In genomic region chr8:47674777-47675710, GRCm38 (mm10) we compare ENCODE assay signal across 8 mouse cellular contexts. TPM values are rescaled to one million over a fixed set of nuclear protein-coding genes. Genes with fewer than 3 reads are reported as not detected.
DNase-seq lines count a peak whose midpoint lies in the region; ATAC-seq and TF ChIP-seq lines count a peak whose summit lies in the region.

Gene Ing2 (minus strand): TSS chr8:47675556.

- TF ChIP-seq POLR2A in heart, adult 2 months (IDR thresholded peaks at IDR 0.05; ENCODE audit: insufficient read depth, low read depth, low read length), result peak; percentile 64

- peak within 1 kb of the TSS; percentile 87 for H3K9ac ChIP-seq in embryonic facial prominence, embryonic 14.5 days (ENCODE audit: low read depth, low read length)
- H3K9ac ChIP-seq in heart, adult 2 months (ENCODE audit: low read depth, low read length), result peak within 1 kb of the TSS; percentile 88
- peak within 1 kb of the TSS; percentile 90 for H3K9ac ChIP-seq in limb, embryonic 13.5 days
- peak within 1 kb of the TSS; percentile 90 for H3K9ac ChIP-seq in midbrain, embryonic 16.5 days (ENCODE audit: low read depth, low read length)

- TF ChIP-seq CTCF in heart, adult 2 months (IDR thresholded peaks at IDR 0.05), result peak; percentile 25; the same call in 1 of the 2 replicates

- H3K79me2 ChIP-seq in heart, adult 2 months (replicated peaks; ENCODE audit: control insufficient read depth, insufficient read depth, low read length), result no peaks in the 10 kb centered on the region

- TF ChIP-seq EP300 in heart, adult 2 months (IDR thresholded peaks at IDR 0.05; ENCODE audit: insufficient read depth, low read depth, low read length), result no peak

- H3K4me2 ChIP-seq in embryonic facial prominence, embryonic 14.5 days (ENCODE audit: low read depth, low read length), result peak within 1 kb of the TSS; percentile 66
- peak within 1 kb of the TSS; percentile 79 for H3K4me2 ChIP-seq in limb, embryonic 13.5 days (replicated peaks)
- peak within 1 kb of the TSS; percentile 77 for H3K4me2 ChIP-seq in midbrain, embryonic 16.5 days (ENCODE audit: low read length)

- no peaks in the 10 kb centered on the region; the same call in 1 of the 2 replicates for H3K4me1 ChIP-seq in embryonic facial prominence, embryonic 14.5 days (ENCODE audit: control insufficient read depth, insufficient read depth, low read length)
- peaks cover 2% of the 10 kb centered on the region; the same call in 1 of the 2 replicates for H3K4me1 ChIP-seq in heart, adult 2 months (ENCODE audit: control insufficient read depth, insufficient read depth, low read length)
- H3K4me1 ChIP-seq in limb, embryonic 13.5 days, result 0 out of 2 replicates have a peak, but pooled peaks cover 7% of the 10 kb centered on the region
- peaks cover 12% of the 10 kb centered on the region for H3K4me1 ChIP-seq in midbrain, embryonic 16.5 days (ENCODE audit: control insufficient read depth, insufficient read depth, low read length)

- H3K27me3 ChIP-seq in embryonic facial prominence, embryonic 14.5 days (replicated peaks; ENCODE audit: control insufficient read depth, insufficient read depth, low read length), result no peaks in the 10 kb centered on the region
- H3K27me3 ChIP-seq in heart, adult 2 months (ENCODE audit: control insufficient read depth, insufficient read depth, low read length), result no peaks in the 10 kb centered on the region
- H3K27me3 ChIP-seq in limb, embryonic 13.5 days, result no peaks in the 10 kb centered on the region
- H3K27me3 ChIP-seq in midbrain, embryonic 16.5 days (ENCODE audit: control insufficient read depth, insufficient read depth, low read depth, low read length), result no peaks in the 10 kb centered on the region

- 0% methylated on average over 14 of the region's 106 CpGs for WGBS in embryonic facial prominence, embryonic 14.5 days
- WGBS in heart, adult 2 months, result under 1% methylated on average over 97 of the region's 106 CpGs
- under 1% methylated on average over 93 of the region's 106 CpGs for WGBS in limb, embryonic 13.5 days
- WGBS in midbrain, embryonic 16.5 days, result under 1% methylated on average over 79 of the region's 106 CpGs

- peak; percentile 100 for DNase-seq in 3T3-L1 (ENCODE audit: low read depth, low spot score)
- DNase-seq in adrenal gland, postnatal 4 days (ENCODE audit: low spot score in 2 of 2), result peak; percentile 99 to 100
- peak; percentile 100 for DNase-seq in embryonic facial prominence, embryonic 14.5 days (ENCODE audit: low spot score)
- peak; percentile 100 for DNase-seq in heart, adult 2 months
- DNase-seq in kidney, adult 8-10 months, result peak; percentile 100
- peak; percentile 100 for DNase-seq in spleen, postnatal 10 days (ENCODE audit: low spot score in 2 of 2)

- intact Hi-C loops in heart, adult 2 months (cut with DNase I), result loop anchor here (5.0 to 10.0 kb wide), 3 partner anchors 118 to 260 kb away; partner anchors contain the start of genes Rwdd4a and Trappc11

- no peaks in the 10 kb centered on the region for H3K36me3 ChIP-seq in embryonic facial prominence, embryonic 14.5 days (ENCODE audit: control insufficient read depth, insufficient read depth, low read length)
- H3K36me3 ChIP-seq in heart, adult 2 months (ENCODE audit: control insufficient read depth, insufficient read depth, low read length), result no peaks in the 10 kb centered on the region
- H3K36me3 ChIP-seq in limb, embryonic 13.5 days, result no peaks in the 10 kb centered on the region
- H3K36me3 ChIP-seq in midbrain, embryonic 16.5 days (ENCODE audit: control insufficient read depth, insufficient read depth, low read length), result no peaks in the 10 kb centered on the region

- ATAC-seq in embryonic facial prominence, embryonic 14.5 days (ENCODE audit: low read depth), result peak; percentile 91
- peak; percentile 92 for ATAC-seq in limb, embryonic 13.5 days (ENCODE audit: low FRiP score, low read depth)
- ATAC-seq in midbrain, embryonic 16.5 days, result peak; percentile 93

- H3K9me3 ChIP-seq in embryonic facial prominence, embryonic 14.5 days (ENCODE audit: control insufficient read depth, low read length), result no peaks in the 10 kb centered on the region
- H3K9me3 ChIP-seq in limb, embryonic 13.5 days, result no peaks in the 10 kb centered on the region
- no peaks in the 10 kb centered on the region for H3K9me3 ChIP-seq in midbrain, embryonic 16.5 days (replicated peaks; ENCODE audit: control insufficient read depth, low read length, poor library complexity, severe bottlenecking)

- peak within 1 kb of the TSS; percentile 97 for H3K4me3 ChIP-seq in embryonic facial prominence, embryonic 14.5 days (ENCODE audit: low read depth, low read length)
- H3K4me3 ChIP-seq in heart, adult 2 months, result peak within 1 kb of the TSS; percentile 99
- peak within 1 kb of the TSS; percentile 96 for H3K4me3 ChIP-seq in limb, embryonic 13.5 days
- peak within 1 kb of the TSS; percentile 95 for H3K4me3 ChIP-seq in midbrain, embryonic 16.5 days (ENCODE audit: low read depth, low read length)

- H3K27ac ChIP-seq in embryonic facial prominence, embryonic 14.5 days (replicated peaks; ENCODE audit: low read depth, low read length), result peak within 1 kb of the TSS; percentile 89
- peak within 1 kb of the TSS; percentile 96 for H3K27ac ChIP-seq in heart, adult 2 months
- peak within 1 kb of the TSS; percentile 93 for H3K27ac ChIP-seq in limb, embryonic 13.5 days
- peak within 1 kb of the TSS; percentile 95 for H3K27ac ChIP-seq in midbrain, embryonic 16.5 days (ENCODE audit: low read length)

RNA-seq across cellular contexts. Expression of gene Ing2, which starts in this region (rescaled TPM):
- total RNA-seq in adrenal gland, postnatal 4 days (2021), result 10 to 100 TPM; 26.4 to 29.4 TPM
- polyA plus RNA-seq in embryonic facial prominence, embryonic 14.5 days (2014; fragmentation: Nextera tagmentation; extraction: Ambion mirVana), result 11.3 and 12.6 TPM in 2 replicates
- 1 to 10 TPM; 3.8 to 4.9 TPM for total RNA-seq in heart, adult 2 months (2021)
- 2.6 and 3.1 TPM in 2 replicates for polyA plus RNA-seq in heart, adult 2 months (2012; rRNA removed)
- 9.3 and 9.7 TPM in 2 replicates for polyA plus RNA-seq in limb, embryonic 13.5 days (2015; fragmentation: Nextera tagmentation; extraction: Ambion mirVana)
- polyA plus RNA-seq in midbrain, embryonic 16.5 days (2015; fragmentation: Nextera tagmentation; extraction: Ambion mirVana), result 5.2 and 5.3 TPM in 2 replicates

Comparison
In these comparisons a context has a peak if more than half of its experiments do, and no peak if none do; other contexts are left out.
1. Peak in every context shown above with its lines: DNase-seq, ATAC-seq, H3K4me3 ChIP-seq and H3K27ac ChIP-seq.
2. RNA of gene Ing2 (total RNA-seq): 26.4 to 29.4 TPM in adrenal gland, postnatal 4 days; 3.8 to 4.9 TPM in heart, adult 2 months; every median in the first group is over 4 times any median in the second.